Mouse (Mus musculus) left cerebral cortex, postnatal 4 days (tissue): ENCODE data around the gene Psmd14. TPM values are rescaled to one million over a fixed set of nuclear protein-coding genes. Genes with fewer than 3 reads are reported as not detected.

ENCODE experiments used
- DNase-seq: peaks from one replicate; pipeline ENCODE4 v3.0.0-alpha.2; 2022
- intact Hi-C: fragments of 180-260 bp; cut with DNase I; formaldehyde crosslinking; loops from one replicate; pipeline ENCODE4 v1.15.1; 2025
- total RNA-seq, 2 experiments: library from RNA; stranded (reverse); gene quantifications; 2 replicates each; pipeline ENCODE4 v1.2.3; 2021

Psmd14 gene
- 100 to 1,000 TPM; 136 to 146 TPM for total RNA-seq

DNA sequence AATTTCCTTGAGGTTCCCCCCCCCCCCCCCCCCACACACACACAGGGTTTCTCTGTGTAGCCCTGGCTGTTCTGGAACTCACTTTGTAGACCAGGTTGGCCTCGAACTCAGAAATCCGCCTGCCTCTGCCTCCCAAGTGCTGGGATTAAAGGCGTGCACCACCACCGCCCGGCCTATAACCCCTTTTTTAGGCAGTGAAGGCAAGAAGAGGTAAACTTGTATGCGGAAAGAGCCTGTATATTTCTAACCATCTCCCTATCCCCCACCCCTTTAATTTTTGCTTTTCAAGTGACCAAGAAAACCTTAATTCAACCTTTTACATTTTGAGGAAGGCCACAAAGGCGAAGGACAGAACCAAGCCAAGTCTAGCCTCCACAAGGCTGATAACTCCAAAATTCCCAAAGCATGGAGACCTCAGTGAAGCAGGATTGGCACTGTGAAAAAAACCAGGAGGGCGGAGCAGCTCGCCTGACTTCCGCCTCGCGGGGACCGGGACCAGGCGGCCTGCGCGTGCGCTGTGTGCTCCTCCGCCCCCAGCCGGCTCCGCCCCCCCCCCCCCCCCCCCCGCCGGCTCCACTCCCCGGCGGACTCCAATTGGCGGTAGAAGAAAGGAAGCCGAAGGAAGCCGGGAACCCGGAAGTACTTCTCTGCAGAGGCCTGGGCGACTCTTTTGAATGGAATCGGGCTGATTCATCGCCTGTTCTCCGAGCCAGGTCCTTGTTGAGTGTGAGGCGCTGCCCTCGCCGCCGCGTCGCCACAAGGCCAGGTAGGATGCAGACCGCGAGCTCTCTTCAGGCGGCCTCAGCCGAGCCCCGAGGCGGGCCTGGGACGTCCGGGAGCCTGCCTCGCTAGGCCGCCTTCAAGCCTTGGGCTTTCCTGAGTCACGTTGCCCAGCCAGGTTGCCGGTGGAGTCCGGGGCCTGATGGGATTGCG lies at the start of gene Psmd14:
Psmd14 (plus strand) TSS at position 587 of the 933 bp plus-strand sequence.
- intact Hi-C loops, result no loop called here
- DNase-seq, result peak; percentile 92

DNA sequence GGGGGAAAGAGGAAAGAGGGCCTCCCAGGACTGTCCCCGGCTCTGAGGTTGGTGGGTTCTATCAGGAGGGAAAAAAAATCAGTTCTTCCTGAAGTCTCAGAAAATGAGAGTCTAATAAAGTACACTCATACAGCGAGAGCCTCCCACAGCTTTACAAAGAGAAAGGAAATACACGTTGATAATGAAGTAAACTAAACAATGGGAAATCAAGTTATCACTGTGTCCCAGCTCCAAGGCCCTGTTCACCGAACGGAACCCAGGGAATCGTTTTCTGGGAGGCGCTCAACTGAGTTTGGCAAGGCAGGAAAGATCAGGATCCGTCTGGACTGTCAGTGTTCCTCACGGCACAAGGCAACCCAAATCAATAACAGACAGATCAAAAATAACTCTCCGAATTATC lies 48.7 kb upstream of the Psmd14 start:
- intact Hi-C loops, result no loop called here

DNA sequence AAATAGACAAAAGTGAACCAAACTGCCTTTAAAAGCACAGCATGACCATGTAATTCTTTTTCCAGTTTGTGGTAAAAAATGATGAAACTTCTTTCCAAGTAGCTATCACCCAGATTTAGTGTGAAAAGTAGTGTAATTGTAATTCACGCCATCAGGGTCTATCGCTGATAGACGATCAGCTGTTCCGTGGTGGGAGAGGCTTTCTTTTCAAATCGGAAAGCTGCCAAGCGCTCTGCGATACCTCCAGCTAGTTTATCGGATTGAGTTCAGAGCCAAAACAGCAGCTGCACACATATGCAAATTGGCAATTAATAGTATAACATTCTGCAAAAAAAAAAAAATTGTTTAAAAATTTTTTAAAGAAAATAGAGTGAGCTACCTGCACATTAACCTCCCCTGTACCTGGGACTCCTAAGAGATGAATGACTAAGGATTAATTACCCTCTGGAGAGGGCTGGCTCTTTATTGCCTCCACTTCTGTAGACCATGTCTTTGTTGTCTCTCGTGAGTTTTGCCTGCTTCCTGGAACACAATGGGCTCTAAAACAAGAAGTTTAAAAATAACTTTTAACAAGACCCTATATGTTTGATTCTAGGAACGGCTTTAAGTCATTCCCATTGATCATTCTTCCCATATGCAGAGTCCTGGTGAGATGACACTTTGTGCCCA lies 47.8 kb upstream of the Psmd14 start:
- intact Hi-C loops, result no loop called here
- DNase-seq, result no peak

More for the DNA sequence above, 48.7 kb upstream of the Psmd14 start:
- DNase-seq, result no peak

GRCm38 (mm10) chr2:61667420-61667819 lies 44.1 kb upstream of the Psmd14 start:
- intact Hi-C loops, result no loop called here
- no peak for DNase-seq

DNA sequence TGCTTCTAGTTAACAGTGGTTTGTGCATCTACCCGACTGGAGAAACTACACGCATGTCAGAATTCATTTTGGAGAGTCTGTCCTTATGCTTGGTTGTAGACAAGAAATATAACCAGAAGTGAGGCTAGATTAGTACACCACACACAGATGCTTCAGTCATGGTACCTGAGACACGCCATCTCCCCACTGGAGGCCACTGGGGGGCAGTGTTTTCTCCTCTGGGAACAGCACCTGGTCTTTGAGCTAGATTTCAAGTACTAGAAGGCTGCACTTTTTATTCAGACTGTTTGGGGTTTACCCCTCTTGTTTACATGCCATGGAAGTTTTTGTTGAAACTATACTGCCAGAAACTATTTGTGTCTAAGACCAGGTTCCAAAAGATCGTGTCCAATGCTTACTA lies 43.2 kb upstream of the Psmd14 start:
- DNase-seq, result peak; percentile 46
- intact Hi-C loops, result no loop called here

DNA sequence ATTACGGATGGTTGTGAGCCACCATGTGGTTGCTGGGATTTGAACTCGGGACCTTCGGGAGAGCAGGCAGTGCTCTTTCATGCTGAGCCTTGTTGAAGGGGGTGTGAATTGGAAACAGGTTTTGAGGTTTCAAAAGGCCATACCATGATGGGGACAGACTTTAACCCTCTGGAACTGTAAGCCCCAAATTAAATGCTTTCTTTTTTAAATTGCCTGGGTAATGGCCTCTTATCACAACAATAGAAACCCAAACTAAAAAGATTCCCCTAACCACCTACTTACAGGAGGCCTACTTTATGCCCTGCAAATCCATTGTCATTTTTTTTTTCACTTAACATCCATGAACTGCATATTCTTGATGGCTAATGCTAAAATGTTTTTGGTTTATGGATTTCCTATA lies 36.9 kb upstream of the Psmd14 start:
- intact Hi-C loops, result no loop called here
- no peak for DNase-seq

DNA sequence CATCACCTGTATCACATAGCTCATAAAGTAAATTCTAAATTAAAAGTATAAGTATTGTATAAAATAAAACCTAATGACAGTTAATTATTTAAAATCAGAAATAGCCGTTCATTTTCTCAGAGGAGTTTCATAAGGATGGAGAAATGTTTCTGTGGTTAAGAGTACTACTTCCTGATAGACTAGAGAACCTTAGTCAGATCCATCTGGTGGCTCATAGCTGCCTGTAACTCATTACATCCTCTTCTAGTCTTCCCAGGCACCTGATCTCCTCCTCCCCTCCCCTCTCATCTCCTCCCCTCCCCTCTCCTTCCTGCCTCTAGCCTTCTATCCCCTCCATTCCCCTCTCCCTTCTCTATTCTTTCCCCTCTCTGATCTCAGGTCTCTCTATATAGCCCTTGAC lies 29.9 kb upstream of the Psmd14 start:
- DNase-seq, result no peak
- intact Hi-C loops, result no loop called here

DNA sequence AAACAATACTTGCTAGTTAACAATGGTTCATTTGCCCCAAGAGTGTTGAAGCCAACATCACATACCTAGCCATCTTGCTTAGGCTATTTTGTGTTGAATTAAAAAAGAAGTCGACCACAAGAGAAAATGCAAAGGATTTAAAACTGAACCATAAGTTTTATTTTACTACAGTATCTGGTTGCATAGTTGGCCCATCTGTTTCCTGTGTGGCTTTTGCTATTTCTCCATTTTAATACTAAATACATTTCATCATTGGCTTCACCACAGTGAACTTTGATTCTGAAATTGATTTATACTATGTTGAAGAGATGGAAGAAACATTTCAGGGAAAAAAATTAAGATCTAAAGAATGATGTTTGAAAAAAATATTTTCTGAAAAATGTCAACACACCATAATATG lies 25.0 kb upstream of the Psmd14 start:
- DNase-seq, result no peak
- intact Hi-C loops, result no loop called here

DNA sequence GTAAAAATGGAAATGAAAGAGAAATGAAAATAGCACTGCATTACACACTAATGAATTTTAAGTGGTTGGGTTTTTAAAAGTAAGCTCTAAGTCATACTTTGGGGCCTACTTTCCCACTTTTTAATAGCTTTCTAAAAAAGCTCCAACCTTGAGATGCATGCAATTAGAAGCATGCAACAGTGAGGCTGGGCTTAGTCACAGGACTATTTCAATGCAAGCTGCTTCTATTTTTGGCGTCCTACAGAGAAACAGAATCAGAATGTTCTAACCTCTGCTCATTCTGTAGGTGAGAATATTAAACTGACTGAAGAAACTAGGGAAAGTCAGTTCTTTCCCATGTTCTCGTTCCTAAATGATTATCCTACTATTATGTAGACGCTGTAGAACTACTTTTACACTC lies 22.4 kb upstream of the Psmd14 start:
- intact Hi-C loops, result no loop called here
- DNase-seq, result no peak

GRCm38 (mm10) chr2:61709570-61709969 lies 1.9 kb upstream of the Psmd14 start:
- intact Hi-C loops, result no loop called here

DNA sequence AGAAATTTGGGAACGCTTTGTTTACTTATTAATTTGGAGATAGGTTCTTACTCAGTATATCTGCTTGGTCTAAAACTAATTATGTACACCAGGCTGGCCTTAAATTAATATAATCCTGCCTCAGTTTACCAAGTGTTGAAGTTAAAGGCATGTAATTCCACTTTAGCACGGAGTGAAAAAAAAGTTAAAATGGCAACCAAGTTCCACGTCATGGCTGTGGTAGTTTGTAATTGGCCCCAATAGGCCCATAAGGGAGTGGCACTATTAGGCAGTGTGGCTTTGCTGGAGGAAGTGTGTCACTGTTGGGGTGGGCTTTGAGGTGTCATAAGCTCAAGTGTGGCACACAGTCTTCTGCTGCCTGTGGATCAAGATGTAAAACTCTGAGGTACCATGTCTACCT lies 1.0 kb downstream of the Psmd14 start:
- intact Hi-C loops, result no loop called here
- DNase-seq, result no peak

More at GRCm38 (mm10) chr2:61709570-61709969, 1.9 kb upstream of the Psmd14 start:
- DNase-seq, result no peak

DNA sequence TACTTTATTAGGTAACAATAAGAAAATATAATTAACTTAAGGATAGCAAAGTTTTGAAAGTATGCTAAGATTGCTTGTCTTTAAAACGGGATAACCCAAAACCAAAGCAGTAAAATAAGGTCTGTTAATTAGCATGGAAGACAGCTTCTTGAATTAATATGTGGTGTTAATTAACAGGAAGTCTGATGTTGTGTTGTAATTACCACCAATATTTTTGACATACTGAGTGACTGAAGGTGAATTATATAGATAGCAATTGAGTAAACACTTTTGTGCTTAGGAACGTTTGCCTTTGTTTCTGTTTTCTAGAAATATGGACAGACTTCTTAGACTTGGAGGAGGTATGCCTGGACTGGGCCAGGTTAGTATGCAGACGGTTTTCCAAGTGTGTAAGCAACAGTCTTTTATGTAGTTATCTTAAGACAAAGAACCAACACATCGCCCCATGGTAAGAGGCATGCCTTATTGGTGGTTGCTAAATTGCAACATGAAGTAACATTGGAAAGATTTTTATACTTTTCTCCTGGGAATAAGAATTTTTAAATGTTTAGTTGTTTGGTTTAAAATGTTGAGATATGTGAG lies 11.0 kb downstream of the Psmd14 start:
- no peak for DNase-seq
- intact Hi-C loops, result no loop called here

- no peak for DNase-seq
- intact Hi-C loops, result no loop called here
These were observed 21.4 kb downstream of the Psmd14 start for GRCm38 (mm10) chr2:61732802-61733486.

GRCm38 (mm10) chr2:61734175-61734574 lies 22.7 kb downstream of the Psmd14 start:
- intact Hi-C loops, result no loop called here
- no peak for DNase-seq

GRCm38 (mm10) chr2:61746051-61746450 lies 34.6 kb downstream of the Psmd14 start:
- intact Hi-C loops, result no loop called here
- no peak for DNase-seq

GRCm38 (mm10) chr2:61746580-61746979 lies 35.1 kb downstream of the Psmd14 start:
- intact Hi-C loops, result no loop called here
- DNase-seq, result no peak

GRCm38 (mm10) chr2:61747411-61747810 lies 35.9 kb downstream of the Psmd14 start:
- no peak for DNase-seq
- intact Hi-C loops, result no loop called here

DNA sequence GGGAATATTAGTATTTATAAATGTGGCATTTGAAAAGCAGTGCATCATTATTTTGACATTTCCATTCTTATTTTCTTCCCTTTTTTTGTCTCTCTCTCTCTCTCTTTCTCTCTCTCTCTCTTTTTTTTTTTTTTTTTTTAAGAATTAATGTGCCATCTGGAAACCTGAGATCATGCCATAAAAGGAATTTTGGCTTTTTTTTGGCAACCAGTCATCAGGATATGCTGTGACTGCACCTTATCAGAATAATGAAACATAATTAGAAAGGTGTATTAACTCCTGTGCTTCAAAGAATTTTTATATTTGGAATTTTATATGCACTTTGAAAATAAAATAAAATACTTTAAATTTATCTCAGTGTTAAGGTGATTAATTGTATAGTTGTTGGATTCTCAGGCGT lies 39.2 kb downstream of the Psmd14 start:
- intact Hi-C loops, result no loop called here
- no peak for DNase-seq

- intact Hi-C loops, result no loop called here
- DNase-seq, result no peak
These were observed 39.8 kb downstream of the Psmd14 start for GRCm38 (mm10) chr2:61751286-61751685.

GRCm38 (mm10) chr2:61752362-61752761 lies 40.9 kb downstream of the Psmd14 start:
- intact Hi-C loops, result no loop called here
- DNase-seq, result no peak

- intact Hi-C loops, result no loop called here
- DNase-seq, result no peak
These were observed 43.5 kb downstream of the Psmd14 start for GRCm38 (mm10) chr2:61754989-61755388.
